Mouse (Mus musculus): ENCODE data around the gene Cenpp. TPM values are rescaled to one million over a fixed set of nuclear protein-coding genes. Genes with fewer than 3 reads are reported as not detected.

The Cenpp gene
- polyA plus RNA-seq, 1 experiment from 2014 or later, result 5.7 TPM

DNA sequence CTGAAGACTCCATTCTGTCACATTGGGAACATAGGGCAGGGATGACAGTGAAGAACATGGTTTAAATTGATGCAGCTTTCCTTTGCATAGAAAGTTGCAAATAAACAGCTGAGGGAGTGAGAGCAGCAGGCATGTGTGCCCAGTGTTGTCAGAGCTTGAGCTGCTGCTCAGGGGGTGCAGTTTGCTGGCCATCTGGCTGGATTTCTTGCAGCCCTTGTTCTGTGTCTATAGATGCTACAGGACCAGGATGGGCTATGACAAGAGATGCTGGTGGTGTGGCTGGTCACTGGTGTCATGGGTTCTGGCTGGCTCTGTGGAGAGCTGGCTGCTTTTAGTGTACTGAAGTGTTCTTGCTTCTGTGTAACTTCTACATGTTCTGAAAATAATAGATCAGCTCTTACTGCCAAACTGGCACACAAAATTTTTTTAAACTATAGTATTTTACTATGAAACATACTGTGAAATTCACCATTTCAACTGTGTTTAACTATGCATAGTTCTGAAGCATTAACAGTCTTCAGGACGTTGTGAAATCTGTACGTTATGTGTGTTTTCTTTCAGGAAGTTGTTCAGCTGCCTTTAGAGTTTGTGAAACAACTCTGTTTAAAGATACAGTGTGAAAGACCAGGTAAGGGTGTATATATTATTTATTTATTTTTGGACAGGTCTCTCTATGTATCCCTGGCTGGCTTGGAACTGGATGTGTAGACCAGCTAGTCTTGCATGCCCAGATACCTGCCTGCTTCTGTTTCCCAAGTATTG lies 219.1 kb downstream of the Cenpp start:
- Histone ChIP-seq H3K4me3 (ENCODE audit: low read length) (no peak overlapping the region), H3K27me3 (replicated peaks; ENCODE audit: control insufficient read depth, insufficient read depth, low read length) (no peaks in the 10 kb centered on the region), H3K9ac (ENCODE audit: low read depth, low read length) (no peak overlapping the region), H3K27ac (ENCODE audit: low read depth, low read length) (no peak overlapping the region), H3K9me3 (ENCODE audit: control insufficient read depth, low read length) (no peaks in the 10 kb centered on the region), H3K36me3 (ENCODE audit: control insufficient read depth, insufficient read depth, low read length) (peaks cover 27% of the 10 kb centered on the region), H3K4me2 (ENCODE audit: low read length) (no peak overlapping the region), H3K4me1 (ENCODE audit: control insufficient read depth, insufficient read depth, low read depth, low read length) (no peaks in the 10 kb centered on the region; the same call in 1 of the 2 replicates)
- 95% methylated on average over 2 of the region's 2 CpGs for WGBS
- no peak for ATAC-seq

DNA sequence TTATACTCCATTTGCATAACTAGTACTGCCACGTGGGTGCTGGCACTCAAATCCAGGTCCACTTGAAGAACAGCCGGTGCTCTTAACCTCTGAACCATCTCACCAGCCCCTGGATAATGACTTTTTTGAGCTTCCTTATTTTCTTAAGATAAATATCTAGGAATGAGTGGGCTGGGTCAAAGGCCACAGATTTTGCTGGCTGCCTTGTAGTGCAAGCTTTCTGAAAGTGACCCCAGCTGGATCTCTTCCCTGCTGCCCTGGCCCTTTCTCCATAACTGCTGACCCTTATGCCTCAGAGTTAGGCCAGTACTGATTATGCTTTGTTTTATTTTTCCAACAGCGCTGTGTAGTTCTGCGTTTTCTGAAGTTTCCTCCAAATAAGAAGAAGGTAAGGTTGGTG lies 222.1 kb downstream of the Cenpp start:
- H3K4me3 ChIP-seq (ENCODE audit: low read length), result no peak overlapping the region
- H3K9ac ChIP-seq (ENCODE audit: low read depth, low read length), result no peak overlapping the region
- H3K4me2 ChIP-seq (ENCODE audit: low read length), result no peak overlapping the region
- H3K4me1 ChIP-seq (ENCODE audit: control insufficient read depth, insufficient read depth, low read depth, low read length), result no peaks in the 10 kb centered on the region; the same call in 1 of the 2 replicates
- no peaks in the 10 kb centered on the region for H3K9me3 ChIP-seq (ENCODE audit: control insufficient read depth, low read length)
- 77% methylated on average over 4 of the region's 4 CpGs for WGBS
- peaks cover 13% of the 10 kb centered on the region for H3K36me3 ChIP-seq (ENCODE audit: control insufficient read depth, insufficient read depth, low read length)
- H3K27ac ChIP-seq (ENCODE audit: low read depth, low read length), result no peak overlapping the region
- H3K27me3 ChIP-seq (replicated peaks; ENCODE audit: control insufficient read depth, insufficient read depth, low read length), result no peaks in the 10 kb centered on the region
- ATAC-seq, result no peak

DNA sequence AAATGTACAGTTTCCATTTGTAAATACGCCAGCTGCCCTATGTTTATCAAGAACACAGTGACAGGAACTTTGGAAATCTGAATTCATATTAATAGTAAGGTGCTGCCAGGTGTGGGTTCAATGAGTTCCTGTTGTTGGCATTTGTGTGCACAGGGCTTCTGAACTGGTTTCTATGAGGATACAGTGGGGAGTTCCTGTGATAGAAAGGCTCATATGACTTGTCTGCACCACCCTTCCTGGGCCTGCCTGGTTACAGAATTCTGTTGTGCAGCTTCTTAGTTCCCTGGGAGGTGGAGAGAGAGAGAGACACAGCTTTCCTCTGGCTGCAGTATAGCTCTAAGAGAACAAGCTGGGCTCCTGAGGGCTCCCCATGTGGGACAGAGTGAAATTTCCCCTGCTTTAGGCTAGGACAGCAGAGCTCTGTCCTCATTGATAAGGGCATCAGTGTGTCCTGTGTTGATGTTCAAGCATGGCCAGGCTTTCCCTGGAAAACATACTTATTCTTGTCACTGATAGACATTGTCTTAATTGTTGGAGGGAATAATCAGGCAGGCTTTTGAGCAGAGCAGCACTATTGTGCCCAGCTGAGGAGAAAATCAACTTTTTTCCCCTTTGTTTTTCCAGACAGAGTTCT lies 224.4 kb downstream of the Cenpp start:
- H3K4me1 ChIP-seq (ENCODE audit: control insufficient read depth, insufficient read depth, low read depth, low read length), result peaks cover 3% of the 10 kb centered on the region; the same call in 1 of the 2 replicates
- H3K4me2 ChIP-seq (ENCODE audit: low read length), result no peak overlapping the region
- peaks cover 5% of the 10 kb centered on the region; the same call in 1 of the 2 replicates for H3K36me3 ChIP-seq (ENCODE audit: control insufficient read depth, insufficient read depth, low read length)
- no peak overlapping the region for H3K4me3 ChIP-seq (ENCODE audit: low read length)
- no peak overlapping the region for H3K27ac ChIP-seq (ENCODE audit: low read depth, low read length)
- 95% methylated on average over 1 of the region's 1 CpGs for WGBS
- ATAC-seq, result no peak
- no peak overlapping the region for H3K9ac ChIP-seq (ENCODE audit: low read depth, low read length)
- no peaks in the 10 kb centered on the region for H3K27me3 ChIP-seq (replicated peaks; ENCODE audit: control insufficient read depth, insufficient read depth, low read length)
- no peaks in the 10 kb centered on the region for H3K9me3 ChIP-seq (ENCODE audit: control insufficient read depth, low read length)

DNA sequence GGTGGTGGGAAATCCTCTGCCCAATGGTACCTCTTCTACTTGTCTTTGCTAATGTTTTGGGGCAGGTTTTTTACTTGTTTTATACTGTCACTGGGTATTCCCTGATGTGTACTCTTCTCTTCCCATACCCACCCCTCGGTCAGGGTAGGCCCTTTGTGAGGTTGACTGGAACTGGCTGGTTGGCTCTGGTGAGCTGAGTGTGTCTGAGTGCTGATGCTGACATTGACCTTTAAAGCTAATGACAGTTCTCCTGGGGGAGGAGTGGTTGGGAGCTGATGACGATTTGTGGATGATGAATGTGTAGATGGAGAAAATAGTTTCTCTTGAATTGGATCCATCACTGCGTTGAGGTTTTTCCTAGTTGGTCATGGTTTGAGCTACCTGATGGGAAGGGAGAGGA lies 225.8 kb downstream of the Cenpp start:
- no peaks in the 10 kb centered on the region for H3K36me3 ChIP-seq (ENCODE audit: control insufficient read depth, insufficient read depth, low read length)

DNA sequence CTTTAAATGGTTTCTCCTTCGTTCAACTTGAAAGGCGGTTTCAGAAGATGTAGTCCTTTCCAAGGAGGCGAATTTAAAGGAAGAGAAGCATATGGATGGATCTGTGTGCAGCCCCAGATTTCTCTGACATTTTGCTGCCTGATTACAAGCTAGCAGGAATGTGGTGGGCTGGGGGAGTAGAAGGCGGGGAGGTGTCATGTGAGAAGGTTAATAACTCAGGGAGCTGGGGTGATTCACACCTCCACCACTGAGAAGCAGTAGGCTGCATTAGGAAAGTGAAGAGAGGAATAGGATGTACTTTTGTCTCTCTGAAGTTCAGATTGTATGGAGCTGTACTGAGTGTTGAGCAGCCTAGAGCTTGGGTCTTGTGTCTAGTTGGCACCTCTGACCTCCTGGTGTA lies 230.6 kb downstream of the Cenpp start:
- no peak for ATAC-seq
- Histone ChIP-seq H3K4me1 (ENCODE audit: control insufficient read depth, insufficient read depth, low read depth, low read length) (peaks cover 18% of the 10 kb centered on the region), H3K9ac (ENCODE audit: low read depth, low read length) (peak overlapping the region; percentile 81), H3K9me3 (ENCODE audit: control insufficient read depth, low read length) (no peaks in the 10 kb centered on the region), H3K27ac (ENCODE audit: low read depth, low read length) (no peak overlapping the region), H3K4me3 (ENCODE audit: low read length) (peak overlapping the region; percentile 76), H3K4me2 (ENCODE audit: low read length) (peak overlapping the region; percentile 97), H3K36me3 (ENCODE audit: control insufficient read depth, insufficient read depth, low read length) (no peaks in the 10 kb centered on the region), H3K27me3 (replicated peaks; ENCODE audit: control insufficient read depth, insufficient read depth, low read length) (no peaks in the 10 kb centered on the region)
- 35% methylated on average over 4 of the region's 4 CpGs for WGBS

More for the DNA sequence above, 225.8 kb downstream of the Cenpp start:
- Histone ChIP-seq H3K27ac (ENCODE audit: low read depth, low read length) (no peak overlapping the region), H3K27me3 (replicated peaks; ENCODE audit: control insufficient read depth, insufficient read depth, low read length) (no peaks in the 10 kb centered on the region), H3K4me3 (ENCODE audit: low read length) (no peak overlapping the region), H3K9me3 (ENCODE audit: control insufficient read depth, low read length) (no peaks in the 10 kb centered on the region), H3K9ac (ENCODE audit: low read depth, low read length) (no peak overlapping the region), H3K4me2 (ENCODE audit: low read length) (no peak overlapping the region), H3K4me1 (ENCODE audit: control insufficient read depth, insufficient read depth, low read depth, low read length) (peaks cover 17% of the 10 kb centered on the region)
- WGBS, result 92% methylated on average over 3 of the region's 3 CpGs
- no peak for ATAC-seq

DNA sequence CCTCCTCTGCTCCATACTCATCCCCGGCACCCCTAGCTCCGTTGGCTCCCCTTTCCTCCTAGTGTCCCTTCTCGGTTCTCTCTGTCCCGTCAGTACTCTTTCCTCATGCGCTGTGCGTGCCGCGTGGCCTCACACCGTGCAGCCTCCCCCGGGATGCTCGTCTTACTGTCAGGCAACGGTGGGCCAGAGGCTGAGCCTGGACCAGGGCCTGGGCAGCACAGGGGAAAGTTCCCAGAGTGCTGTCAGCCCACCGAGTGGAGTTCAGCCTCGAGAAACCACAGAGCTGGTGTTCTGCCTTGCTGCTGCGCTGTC lies 231.0 kb downstream of the Cenpp start:
- H3K4me1 ChIP-seq (ENCODE audit: control insufficient read depth, insufficient read depth, low read depth, low read length), result peaks cover 18% of the 10 kb centered on the region
- no peaks in the 10 kb centered on the region for H3K9me3 ChIP-seq (ENCODE audit: control insufficient read depth, low read length)
- peak overlapping the region; percentile 76 for H3K4me3 ChIP-seq (ENCODE audit: low read length)
- under 1% methylated on average over 15 of the region's 15 CpGs for WGBS
- no peaks in the 10 kb centered on the region for H3K36me3 ChIP-seq (ENCODE audit: control insufficient read depth, insufficient read depth, low read length)
- H3K27ac ChIP-seq (ENCODE audit: low read depth, low read length), result peak overlapping the region; percentile 70
- peak overlapping the region; percentile 97 for H3K4me2 ChIP-seq (ENCODE audit: low read length)
- no peak for ATAC-seq
- H3K27me3 ChIP-seq (replicated peaks; ENCODE audit: control insufficient read depth, insufficient read depth, low read length), result no peaks in the 10 kb centered on the region
- H3K9ac ChIP-seq (ENCODE audit: low read depth, low read length), result peak overlapping the region; percentile 81

DNA sequence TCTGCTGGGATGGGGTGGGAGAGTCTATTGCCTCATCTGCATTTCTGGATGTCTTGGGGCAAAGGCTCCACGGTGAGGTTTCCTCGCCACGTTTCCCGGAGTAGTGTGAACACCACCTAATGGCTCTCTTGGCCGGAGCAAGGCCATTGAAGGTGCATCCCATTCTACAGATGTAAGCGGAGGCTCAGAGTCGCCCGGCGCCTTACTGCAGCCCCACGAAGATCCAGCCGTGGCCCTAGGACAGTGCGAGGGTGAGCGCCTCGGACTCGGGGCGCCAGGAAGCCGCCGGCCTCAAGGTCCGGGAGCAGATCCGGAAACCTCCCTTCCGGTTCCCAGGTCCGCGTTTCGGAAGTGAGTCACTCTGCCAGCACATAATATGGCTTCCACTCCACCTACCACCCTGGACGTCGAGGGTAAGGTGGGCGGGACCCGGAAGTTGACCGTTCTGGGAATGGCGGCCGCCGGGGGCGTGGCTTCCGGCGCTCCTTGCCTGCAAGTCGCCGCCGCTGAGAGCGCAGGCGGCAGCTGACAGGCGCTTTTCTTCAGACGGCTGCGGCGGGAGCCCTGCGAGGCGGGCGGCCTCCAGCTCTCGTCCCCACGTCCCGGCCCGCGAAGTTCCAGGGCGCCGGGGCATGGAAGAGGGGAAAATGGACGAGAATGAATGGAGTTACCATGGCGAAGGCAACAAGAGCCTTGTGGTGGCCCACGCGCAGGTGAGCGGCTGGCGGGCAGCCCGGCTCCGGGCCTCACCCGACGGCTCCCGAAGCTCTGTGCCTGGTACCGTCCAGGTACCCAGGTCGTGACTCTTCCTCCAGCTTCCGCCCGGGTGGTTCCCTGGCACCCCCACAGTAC lies 231.6 kb downstream of the Cenpp start, which contains the start of gene Ippk:
Ippk (plus strand) TSS at position 496 of the 852 bp plus-strand sequence.
- peak within 1 kb of the TSS; percentile 81 for H3K9ac ChIP-seq (ENCODE audit: low read depth, low read length)
- H3K9me3 ChIP-seq (ENCODE audit: control insufficient read depth, low read length), result no peaks in the 10 kb centered on the region
- no peaks in the 10 kb centered on the region for H3K36me3 ChIP-seq (ENCODE audit: control insufficient read depth, insufficient read depth, low read length)
- peak; percentile 99 for ATAC-seq
- peak within 1 kb of the TSS; percentile 76 for H3K4me3 ChIP-seq (ENCODE audit: low read length)
- peak within 1 kb of the TSS; percentile 97 for H3K4me2 ChIP-seq (ENCODE audit: low read length)
- peaks cover 18% of the 10 kb centered on the region for H3K4me1 ChIP-seq (ENCODE audit: control insufficient read depth, insufficient read depth, low read depth, low read length)
- H3K27me3 ChIP-seq (replicated peaks; ENCODE audit: control insufficient read depth, insufficient read depth, low read length), result no peaks in the 10 kb centered on the region
- under 1% methylated on average over 68 of the region's 69 CpGs for WGBS
- peak within 1 kb of the TSS; percentile 80 for H3K27ac ChIP-seq (ENCODE audit: low read depth, low read length)

All from hindbrain, embryonic 16.5 days (tissue).